ENCODE assay signal across 8 mouse cellular contexts in the genomic region with DNA sequence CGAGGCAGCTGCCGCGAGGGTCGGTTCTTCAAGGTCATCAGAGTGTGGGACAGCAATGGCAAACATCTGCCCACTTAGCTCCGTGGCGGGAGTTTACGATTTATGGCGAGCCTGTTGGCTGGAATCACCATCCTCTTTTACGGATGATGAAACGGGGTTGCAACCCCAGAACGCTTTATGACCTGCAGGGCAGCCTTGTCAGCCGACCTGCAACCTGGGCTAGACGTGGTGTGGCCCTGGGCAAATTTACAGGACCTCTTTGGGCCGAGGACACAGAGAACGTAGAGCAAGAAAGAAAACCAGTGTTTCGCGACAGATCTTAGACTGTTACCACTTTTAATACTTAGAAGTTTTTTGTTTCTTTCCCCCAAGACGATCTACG. TPM values are rescaled to one million over a fixed set of nuclear protein-coding genes. Genes with fewer than 3 reads are reported as not detected.
DNase-seq lines count a peak whose midpoint lies in the region; ATAC-seq and TF ChIP-seq lines count a peak whose summit lies in the region.

Gene Slc25a39, minus strand, starts transcription at position 113 of the 382 bp plus-strand sequence.

- no peak for TF ChIP-seq POLR2A in spleen, adult 2 months (IDR thresholded peaks at IDR 0.05; ENCODE audit: low read depth, low read length)
- no peak for TF ChIP-seq POLR2A in cortical plate, adult 2 months (IDR thresholded peaks at IDR 0.05; ENCODE audit: extremely low read depth, insufficient read depth, low read length)

- ATAC-seq in midbrain, embryonic 15.5 days (replicated peaks): no peak

- TF ChIP-seq CTCF in spleen, adult 2 months (IDR thresholded peaks at IDR 0.05; ENCODE audit: extremely low read depth, insufficient read depth, insufficient read length, insufficient replicate concordance): no peak
- TF ChIP-seq CTCF in cortical plate, adult 2 months (IDR thresholded peaks at IDR 0.05; ENCODE audit: extremely low read depth, insufficient read depth, low read length): no peak

- H3K9me3 ChIP-seq in heart, embryonic 10.5 days: no peaks in the 10 kb centered on the region
- H3K9me3 ChIP-seq in midbrain, embryonic 15.5 days: no peaks in the 10 kb centered on the region

- H3K4me2 ChIP-seq in midbrain, embryonic 15.5 days: peak within 1 kb of the TSS; percentile 83

- peaks cover 5% of the 10 kb centered on the region for H3K36me3 ChIP-seq in spleen, adult 2 months (ENCODE audit: control insufficient read depth, insufficient read depth, low read length)
- peaks cover 29% of the 10 kb centered on the region for H3K36me3 ChIP-seq in heart, embryonic 10.5 days
- H3K36me3 ChIP-seq in midbrain, embryonic 15.5 days (replicated peaks): peaks cover 8% of the 10 kb centered on the region; the same call in 1 of the 2 replicates

- H3K4me3 ChIP-seq in spleen, adult 2 months (ENCODE audit: extremely low read depth, insufficient read depth, insufficient read length): peak within 1 kb of the TSS; percentile 99
- H3K4me3 ChIP-seq in cortical plate, adult 2 months (ENCODE audit: insufficient read depth, low read length): peak within 1 kb of the TSS; percentile 76
- H3K4me3 ChIP-seq in heart, embryonic 10.5 days: peak within 1 kb of the TSS; percentile 89
- peak within 1 kb of the TSS; percentile 91 for H3K4me3 ChIP-seq in midbrain, embryonic 15.5 days

- peak within 1 kb of the TSS; percentile 94 for H3K27ac ChIP-seq in spleen, adult 2 months (ENCODE audit: insufficient read depth, low read length)
- H3K27ac ChIP-seq in cortical plate, adult 2 months (ENCODE audit: insufficient read depth, low read length): peak within 1 kb of the TSS; percentile 74
- H3K27ac ChIP-seq in heart, embryonic 10.5 days: peak within 1 kb of the TSS; percentile 98
- peak within 1 kb of the TSS; percentile 86 for H3K27ac ChIP-seq in midbrain, embryonic 15.5 days

- no peaks in the 10 kb centered on the region for H3K27me3 ChIP-seq in spleen, adult 2 months (ENCODE audit: control insufficient read depth, insufficient read depth, low read length)
- H3K27me3 ChIP-seq in heart, embryonic 10.5 days (ENCODE audit: insufficient read depth, poor library complexity, severe bottlenecking): peaks cover 2% of the 10 kb centered on the region
- H3K27me3 ChIP-seq in midbrain, embryonic 15.5 days (replicated peaks): no peaks in the 10 kb centered on the region

- no peak for DNase-seq in spleen, adult 2 months (ENCODE audit: low read depth in 1 of 2, low spot score in 2 of 2)
- DNase-seq in spleen, postnatal 10 days (ENCODE audit: low spot score in 2 of 2): no peak
- DNase-seq in heart, embryonic 10.5 days (ENCODE audit: low spot score): no peak
- DNase-seq in layer of hippocampus, postnatal 36 days: no peak
- no peak for DNase-seq in spleen, postnatal 14 days (ENCODE audit: low spot score in 2 of 2)
- DNase-seq in cerebellum, postnatal 10 days: no peak

- peak within 1 kb of the TSS; percentile 86 for H3K9ac ChIP-seq in midbrain, embryonic 15.5 days

- under 1% methylated on average over 19 of the region's 19 CpGs for WGBS in spleen, adult 2 months
- 1% methylated on average over 19 of the region's 19 CpGs for WGBS in heart, embryonic 10.5 days
- 1% methylated on average over 19 of the region's 19 CpGs for WGBS in midbrain, embryonic 15.5 days

- H3K4me1 ChIP-seq in spleen, adult 2 months (ENCODE audit: control insufficient read depth, insufficient read depth, insufficient read length): no peaks in the 10 kb centered on the region
- 0 out of 2 replicates have a peak, but pooled peaks cover 2% of the 10 kb centered on the region for H3K4me1 ChIP-seq in cortical plate, adult 2 months (ENCODE audit: control insufficient read depth, insufficient read depth, low read length)
- peaks cover 44% of the 10 kb centered on the region for H3K4me1 ChIP-seq in heart, embryonic 10.5 days
- H3K4me1 ChIP-seq in midbrain, embryonic 15.5 days: peaks cover 42% of the 10 kb centered on the region

RNA-seq across cellular contexts. Expression of gene Slc25a39, which starts in this region (rescaled TPM):
- 348 and 407 TPM in 2 replicates for polyA plus RNA-seq in spleen, adult 2 months (2012; rRNA removed)
- 85.9 and 88.4 TPM in 2 replicates for polyA plus RNA-seq in cortical plate, adult 2 months (2012; rRNA removed)
- 313 and 314 TPM in 2 replicates for polyA plus RNA-seq in heart, embryonic 10.5 days (2016; fragmentation: Nextera tagmentation; extraction: Ambion mirVana)
- 10 to 100 TPM; 61.9 to 64.0 TPM for total RNA-seq in layer of hippocampus, postnatal 36 days (2021)
- 146 and 168 TPM in 2 replicates for polyA plus RNA-seq in midbrain, embryonic 15.5 days (2015; fragmentation: Nextera tagmentation; extraction: Ambion mirVana)
